Mouse (Mus musculus) ES-CJ7 (cell line): ENCODE results near the gene Slc7a11.

Experiments
- DNase-seq: peaks from one replicate; pipeline ENCODE4 v3.0.0; 2011; ENCODE audit warnings: low read depth, low spot score

The Slc7a11 gene

GRCm38 (mm10) chr3:49867951-49868584 lies 575.3 kb downstream of the Slc7a11 start:
- DNase-seq = no peak

GRCm38 (mm10) chr3:49867147-49867950 lies 576.1 kb downstream of the Slc7a11 start:
- no peak for DNase-seq

- DNase-seq = no peak
These were observed 577.3 kb downstream of the Slc7a11 start for GRCm38 (mm10) chr3:49866061-49866515.

GRCm38 (mm10) chr3:49856797-49857196 lies 586.6 kb downstream of the Slc7a11 start:
- DNase-seq = no peak

GRCm38 (mm10) chr3:49854277-49854676 lies 589.1 kb downstream of the Slc7a11 start:
- DNase-seq = no peak

- no peak for DNase-seq
These were observed 600.4 kb downstream of the Slc7a11 start for GRCm38 (mm10) chr3:49842971-49843370.
